ENCODE assay signal across 20 mouse cellular contexts in genomic region chr5:150711503-150711902, GRCm38 (mm10). TPM values are rescaled to one million over a fixed set of nuclear protein-coding genes. Genes with fewer than 3 reads are reported as not detected.
DNase-seq lines count a peak whose midpoint lies in the region; ATAC-seq lines count a peak whose summit lies in the region.
"Had no signal": no experiment of that assay in that cellular context is flagged by ENCODE, and none has a peak within 500 bp of the region (broad histone marks: within the 10 kb centered on the region; RNA-seq: fewer than 3 reads in every experiment).

No protein-coding gene starts in this region.

- no peaks in the 10 kb centered on the region for H3K27me3 ChIP-seq in heart, embryonic 12.5 days (replicated peaks)
- H3K27me3 ChIP-seq in heart, embryonic 16.5 days (ENCODE audit: control insufficient read depth, insufficient read depth, low read length): no peaks in the 10 kb centered on the region
- H3K27me3 ChIP-seq in heart, embryonic 11.5 days (ENCODE audit: control insufficient read depth, insufficient read depth, low read length): no peaks in the 10 kb centered on the region
- H3K27me3 ChIP-seq: embryonic facial prominence, embryonic 13.5 days; forebrain, embryonic 12.5 days; hindbrain, embryonic 12.5 days had no signal

- 0 out of 2 replicates have a peak, but pooled peaks have one; percentile 54 for ATAC-seq in heart, embryonic 12.5 days (ENCODE audit: insufficient number of reproducible peaks, low FRiP score)
- ATAC-seq in heart, embryonic 16.5 days (replicated peaks; ENCODE audit: extremely low read depth, insufficient read depth, low FRiP score): peak; percentile 81
- ATAC-seq in heart, embryonic 11.5 days (replicated peaks; ENCODE audit: insufficient number of reproducible peaks, low FRiP score, low TSS enrichment): no peak
- ATAC-seq: hindbrain, embryonic 16.5 days; inflammation-experienced regulatory T-cells, adult 6 months had no signal

- H3K27ac ChIP-seq in heart, embryonic 12.5 days (ENCODE audit: poor library complexity, severe bottlenecking): no peak overlapping the region
- peak overlapping the region; percentile 38; the same call in 1 of the 2 replicates for H3K27ac ChIP-seq in heart, embryonic 16.5 days (ENCODE audit: low read length)
- H3K27ac ChIP-seq in heart, embryonic 11.5 days (ENCODE audit: low read depth, low read length): no peak overlapping the region
- H3K27ac ChIP-seq: embryonic facial prominence, embryonic 13.5 days; forebrain, embryonic 12.5 days; gastrocnemius, adult 2 months; hindbrain, embryonic 12.5 days had no signal

- H3K4me2 ChIP-seq in heart, embryonic 12.5 days: no peak overlapping the region
- no peak overlapping the region for H3K4me2 ChIP-seq in heart, embryonic 16.5 days (ENCODE audit: low read depth, low read length)
- no peak overlapping the region for H3K4me2 ChIP-seq in heart, embryonic 11.5 days
- H3K4me2 ChIP-seq: embryonic facial prominence, embryonic 13.5 days; forebrain, embryonic 12.5 days; hindbrain, embryonic 12.5 days had no signal

- H3K9ac ChIP-seq in heart, embryonic 12.5 days: no peak overlapping the region
- no peak overlapping the region for H3K9ac ChIP-seq in heart, embryonic 16.5 days (ENCODE audit: low read length)
- H3K9ac ChIP-seq in heart, embryonic 11.5 days (ENCODE audit: low read depth, low read length): no peak overlapping the region
- H3K9ac ChIP-seq: embryonic facial prominence, embryonic 13.5 days; forebrain, embryonic 12.5 days; hindbrain, embryonic 12.5 days had no signal

- intact Hi-C loops in heart, postnatal 14 days (cut with DNase I): loop anchor here (5.0 kb wide), 1 partner anchor 34 kb away; no protein-coding TSS in a partner anchor
- intact Hi-C loops in heart, postnatal 10 days (cut with DNase I): no loop called here
- intact Hi-C loops in left cerebral cortex, postnatal 25 days (cut with DNase I): no loop called here

- no peak overlapping the region for H3K4me3 ChIP-seq in heart, embryonic 12.5 days
- H3K4me3 ChIP-seq in heart, embryonic 16.5 days (ENCODE audit: low read length): no peak overlapping the region
- no peak overlapping the region for H3K4me3 ChIP-seq in heart, embryonic 11.5 days (ENCODE audit: low read depth, low read length)
- H3K4me3 ChIP-seq: embryonic facial prominence, embryonic 13.5 days; forebrain, embryonic 12.5 days; gastrocnemius, adult 2 months; hindbrain, embryonic 12.5 days had no signal

- WGBS in heart, embryonic 12.5 days: 70% methylated on average over 4 of the region's 4 CpGs
- 53% methylated on average over 4 of the region's 4 CpGs for WGBS in heart, embryonic 16.5 days
- WGBS in heart, embryonic 11.5 days (ENCODE audit: insufficient replicate concordance): 76% methylated on average over 4 of the region's 4 CpGs

- no peak for DNase-seq in heart, postnatal 14 days
- peak; percentile 22 to 28 for DNase-seq in heart, postnatal 10 days
- peak; percentile 27 for DNase-seq in heart, postnatal 4 days
- no peak for DNase-seq in left cerebral cortex, postnatal 25 days (ENCODE audit: low spot score in 2 of 2)
- DNase-seq: adrenal gland, adult 2 months; adrenal gland, postnatal 25 days; cerebellum, adult 18-20 months; cerebellum, adult 9-11 months; cerebellum, postnatal 36 days; gastrocnemius, adult 2 months; gastrocnemius, postnatal 25 days; kidney, adult 18-20 months had no signal

- H3K4me1 ChIP-seq in heart, embryonic 12.5 days (replicated peaks): peaks cover 41% of the 10 kb centered on the region
- H3K4me1 ChIP-seq in heart, embryonic 16.5 days (ENCODE audit: control insufficient read depth, insufficient read depth, low read length): peaks cover 15% of the 10 kb centered on the region
- H3K4me1 ChIP-seq in heart, embryonic 11.5 days (ENCODE audit: control insufficient read depth, insufficient read depth, low read length): peaks cover 12% of the 10 kb centered on the region
- H3K4me1 ChIP-seq: forebrain, embryonic 12.5 days; hindbrain, embryonic 12.5 days had no signal

- peaks cover 3% of the 10 kb centered on the region; the same call in 1 of the 2 replicates for H3K36me3 ChIP-seq in heart, embryonic 12.5 days
- no peaks in the 10 kb centered on the region for H3K36me3 ChIP-seq in heart, embryonic 16.5 days (ENCODE audit: control insufficient read depth, insufficient read depth)
- no peaks in the 10 kb centered on the region for H3K36me3 ChIP-seq in heart, embryonic 11.5 days (ENCODE audit: control insufficient read depth, insufficient read depth, low read length)
- H3K36me3 ChIP-seq: forebrain, embryonic 12.5 days; hindbrain, embryonic 12.5 days had no signal

- H3K9me3 ChIP-seq in heart, embryonic 12.5 days (replicated peaks): no peaks in the 10 kb centered on the region
- H3K9me3 ChIP-seq in heart, embryonic 16.5 days (replicated peaks; ENCODE audit: control insufficient read depth, low read length): no peaks in the 10 kb centered on the region
- H3K9me3 ChIP-seq in heart, embryonic 11.5 days (replicated peaks; ENCODE audit: control insufficient read depth, low read length): no peaks in the 10 kb centered on the region
- H3K9me3 ChIP-seq: embryonic facial prominence, embryonic 13.5 days; forebrain, embryonic 12.5 days; hindbrain, embryonic 12.5 days had no signal

RNA-seq across cellular contexts. Expression of gene Pds5b, which starts 38.0 kb away (rescaled TPM):
- polyA plus RNA-seq in heart, embryonic 12.5 days (2016; fragmentation: Nextera tagmentation; extraction: Ambion mirVana): 25.6 and 27.1 TPM in 2 replicates
- 10 to 100 TPM; 20.3 to 21.6 TPM for total RNA-seq in heart, postnatal 14 days (2021)
- polyA plus RNA-seq in heart, embryonic 16.5 days (2015; fragmentation: Nextera tagmentation; extraction: Ambion mirVana): 20.7 and 25.0 TPM in 2 replicates
- polyA plus RNA-seq in heart, embryonic 11.5 days (2014; fragmentation: Nextera tagmentation; extraction: Ambion mirVana): 27.2 and 28.5 TPM in 2 replicates
- 10 to 100 TPM; 25.5 to 27.1 TPM for total RNA-seq in heart, postnatal 10 days (2021)
- total RNA-seq in heart, postnatal 4 days (2021): 10 to 100 TPM; 31.4 to 33.1 TPM
- total RNA-seq in left cerebral cortex, postnatal 25 days (2021): 10 to 100 TPM; 76.4 to 78.5 TPM

RNA-seq across cellular contexts. Expression of gene N4bp2l2, which starts 45.5 kb away (rescaled TPM):
- 38.0 and 42.2 TPM in 2 replicates for polyA plus RNA-seq in heart, embryonic 12.5 days (2016; fragmentation: Nextera tagmentation; extraction: Ambion mirVana)
- 10 to 100 TPM; 40.0 to 46.0 TPM for total RNA-seq in heart, postnatal 14 days (2021)
- 26.8 and 27.5 TPM in 2 replicates for polyA plus RNA-seq in heart, embryonic 16.5 days (2015; fragmentation: Nextera tagmentation; extraction: Ambion mirVana)
- 45.2 and 49.9 TPM in 2 replicates for polyA plus RNA-seq in heart, embryonic 11.5 days (2014; fragmentation: Nextera tagmentation; extraction: Ambion mirVana)
- 10 to 100 TPM; 51.4 to 58.3 TPM for total RNA-seq in heart, postnatal 10 days (2021)
- 10 to 100 TPM; 62.4 to 62.9 TPM for total RNA-seq in heart, postnatal 4 days (2021)
- 10 to 100 TPM; 82.7 to 86.1 TPM for total RNA-seq in left cerebral cortex, postnatal 25 days (2021)

Comparison
In these comparisons a context has a peak if more than half of its experiments do, and no peak if none do; other contexts are left out.
1. DNase-seq: peak in heart, postnatal 10 days (2 of 2) and heart, postnatal 4 days (single experiment); none in heart, postnatal 14 days (0 of 2) and left cerebral cortex, postnatal 25 days (0 of 2).